Mouse (Mus musculus) MEL (cell line): Measurements from ENCODE around the gene Smad9.

ENCODE experiments used
- CTCF ChIP-seq, 3 experiments: IDR thresholded peaks in 2 of 3; conservative IDR thresholded peaks in 1 of 3; 2 replicates each; pipeline ENCODE4 v1.5.1; 2011 to 2012; ENCODE audit warnings: low read length in 3 of 3, low read depth in 2 of 3, mild to moderate bottlenecking in 2 of 3, improper control_type of control experiment in 1 of 3, inconsistent platforms in 1 of 3, mixed read lengths in 1 of 3, moderate library complexity in 1 of 3; ENCODE audit not compliant: control insufficient read depth in 1 of 3, insufficient read depth in 1 of 3, poor library complexity in 1 of 3, severe bottlenecking in 1 of 3
- E2F4 ChIP-seq: IDR thresholded peaks from 2 replicates; pipeline ENCODE4 v1.6.1; 2011; ENCODE audit warnings: low read depth, low read length, improper control_type of control experiment, borderline replicate concordance
- MAZ ChIP-seq: IDR thresholded peaks from 2 replicates; pipeline ENCODE4 v1.6.1; 2012; ENCODE audit warnings: low read depth, mild to moderate bottlenecking, inconsistent platforms, low read length, improper control_type of control experiment
- ZC3H11A ChIP-seq: IDR thresholded peaks from 2 replicates; pipeline ENCODE4 v1.6.1; 2012; ENCODE audit warnings: low read depth, mild to moderate bottlenecking, inconsistent platforms, low read length, improper control_type of control experiment

- TF ChIP-seq ZC3H11A (no peak), E2F4 (no peak), CTCF (IDR thresholded peaks at IDR 0.05 in 2 of 3, conservative IDR thresholded peaks at IDR 0.05 in 1 of 3; ENCODE audit: control insufficient read depth in 1 of 3, insufficient read depth in 1 of 3, low read depth in 2 of 3, low read length in 3 of 3, poor library complexity in 1 of 3, severe bottlenecking in 1 of 3) (no peak), MAZ (no peak)
These were observed 13.4 kb upstream of the Smad9 start for GRCm38 (mm10) chr3:54741965-54742364.
